Mouse (Mus musculus): Measurements from ENCODE around the gene Ush1c. TPM values are rescaled to one million over a fixed set of nuclear protein-coding genes. Genes with fewer than 3 reads are reported as not detected.

Gene Ush1c
- polyA plus RNA-seq, 1 experiment from 2014 or later: 132 TPM

DNA sequence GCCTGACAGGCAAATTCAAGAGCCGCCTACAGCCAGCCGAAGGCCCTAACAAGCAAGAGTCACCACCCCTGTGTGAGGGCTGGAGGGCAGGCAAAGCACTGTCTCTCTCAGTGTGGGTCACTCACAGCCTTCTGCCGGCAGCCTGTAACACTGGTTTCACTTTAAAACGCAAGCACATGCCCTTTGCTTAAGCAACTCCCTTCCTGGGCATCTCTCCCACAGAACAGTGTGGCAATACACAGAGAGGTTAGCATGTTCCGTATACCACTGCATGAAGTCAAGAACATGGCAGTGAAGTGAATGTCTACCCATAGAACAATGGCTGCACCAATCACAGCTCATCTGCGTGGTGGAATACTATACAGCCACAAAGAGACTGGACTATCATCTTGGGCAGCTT, 69.9 kb downstream of the Ush1c start:
- no peak overlapping the region for H3K27ac ChIP-seq (ENCODE audit: low read depth, low read length)
- H3K4me1 ChIP-seq (replicated peaks; ENCODE audit: control insufficient read depth, insufficient read depth, low read length): no peaks in the 10 kb centered on the region
- H3K4me2 ChIP-seq (replicated peaks; ENCODE audit: low read depth): no peak overlapping the region
- H3K9me3 ChIP-seq (ENCODE audit: control insufficient read depth): no peaks in the 10 kb centered on the region
- no peak overlapping the region for H3K4me3 ChIP-seq (ENCODE audit: low read depth, low read length)
- no peak for ATAC-seq
- H3K27me3 ChIP-seq (replicated peaks; ENCODE audit: control insufficient read depth, insufficient read depth, low read length): no peaks in the 10 kb centered on the region
- no peak overlapping the region for H3K9ac ChIP-seq (ENCODE audit: low read depth, low read length)
- H3K36me3 ChIP-seq (ENCODE audit: control insufficient read depth, insufficient read depth): no peaks in the 10 kb centered on the region
- WGBS: 94% methylated on average over 6 of the region's 6 CpGs
- TF ChIP-seq CTCF (IDR thresholded peaks at IDR 0.05; ENCODE audit: low read depth): no peak

DNA sequence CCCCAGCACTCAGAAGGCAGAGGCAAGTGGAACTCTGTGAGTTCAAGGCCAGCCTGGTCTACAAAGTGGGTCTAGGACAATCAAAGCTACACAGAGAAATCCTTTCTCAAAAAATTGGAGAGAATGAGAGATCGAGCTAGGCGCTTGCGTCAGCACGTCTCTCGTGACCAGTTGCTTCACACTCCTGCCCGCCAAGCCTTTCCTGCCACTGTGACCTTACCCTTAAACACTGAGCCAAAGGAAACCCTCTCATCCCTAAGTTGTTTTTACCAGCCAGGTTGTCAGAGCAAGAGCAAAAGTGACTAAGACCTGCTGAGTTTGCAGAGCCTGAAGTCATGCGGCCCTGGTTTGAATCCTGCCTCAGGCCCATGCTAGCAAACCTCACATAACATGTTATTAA, 70.4 kb downstream of the Ush1c start:
- no peak overlapping the region for H3K4me3 ChIP-seq (ENCODE audit: low read depth, low read length)
- ATAC-seq: no peak
- no peaks in the 10 kb centered on the region for H3K36me3 ChIP-seq (ENCODE audit: control insufficient read depth, insufficient read depth)
- no peaks in the 10 kb centered on the region for H3K9me3 ChIP-seq (ENCODE audit: control insufficient read depth)
- no peaks in the 10 kb centered on the region for H3K4me1 ChIP-seq (replicated peaks; ENCODE audit: control insufficient read depth, insufficient read depth, low read length)
- no peak overlapping the region for H3K9ac ChIP-seq (ENCODE audit: low read depth, low read length)
- 93% methylated on average over 7 of the region's 7 CpGs for WGBS
- H3K27ac ChIP-seq (ENCODE audit: low read depth, low read length): no peak overlapping the region
- no peaks in the 10 kb centered on the region for H3K27me3 ChIP-seq (replicated peaks; ENCODE audit: control insufficient read depth, insufficient read depth, low read length)
- H3K4me2 ChIP-seq (replicated peaks; ENCODE audit: low read depth): no peak overlapping the region
- TF ChIP-seq CTCF (IDR thresholded peaks at IDR 0.05; ENCODE audit: low read depth): no peak

GRCm38 (mm10) chr7:46165876-46166275, 72.4 kb downstream of the Ush1c start:
- H3K4me1 ChIP-seq (replicated peaks; ENCODE audit: control insufficient read depth, insufficient read depth, low read length): no peaks in the 10 kb centered on the region
- no peak overlapping the region for H3K4me3 ChIP-seq (ENCODE audit: low read depth, low read length)
- WGBS: 92% methylated on average over 11 of the region's 11 CpGs

GRCm38 (mm10) chr7:46162731-46163130, 75.6 kb downstream of the Ush1c start:
- H3K27ac ChIP-seq (ENCODE audit: low read depth, low read length): no peak overlapping the region
- no peak overlapping the region for H3K9ac ChIP-seq (ENCODE audit: low read depth, low read length)
- no peaks in the 10 kb centered on the region for H3K4me1 ChIP-seq (replicated peaks; ENCODE audit: control insufficient read depth, insufficient read depth, low read length)
- H3K4me2 ChIP-seq (replicated peaks; ENCODE audit: low read depth): no peak overlapping the region
- no peak for TF ChIP-seq CTCF (IDR thresholded peaks at IDR 0.05; ENCODE audit: low read depth)
- no peaks in the 10 kb centered on the region for H3K9me3 ChIP-seq (ENCODE audit: control insufficient read depth)
- H3K27me3 ChIP-seq (replicated peaks; ENCODE audit: control insufficient read depth, insufficient read depth, low read length): no peaks in the 10 kb centered on the region
- 63% methylated on average over 5 of the region's 5 CpGs for WGBS
- no peaks in the 10 kb centered on the region for H3K36me3 ChIP-seq (ENCODE audit: control insufficient read depth, insufficient read depth)
- no peak for ATAC-seq
- H3K4me3 ChIP-seq (ENCODE audit: low read depth, low read length): no peak overlapping the region

More at GRCm38 (mm10) chr7:46165876-46166275, 72.4 kb downstream of the Ush1c start:
- H3K27me3 ChIP-seq (replicated peaks; ENCODE audit: control insufficient read depth, insufficient read depth, low read length): no peaks in the 10 kb centered on the region
- H3K9me3 ChIP-seq (ENCODE audit: control insufficient read depth): no peaks in the 10 kb centered on the region
- no peak for ATAC-seq
- TF ChIP-seq CTCF (IDR thresholded peaks at IDR 0.05; ENCODE audit: low read depth): no peak
- no peak overlapping the region for H3K4me2 ChIP-seq (replicated peaks; ENCODE audit: low read depth)
- H3K9ac ChIP-seq (ENCODE audit: low read depth, low read length): no peak overlapping the region
- no peaks in the 10 kb centered on the region for H3K36me3 ChIP-seq (ENCODE audit: control insufficient read depth, insufficient read depth)
- no peak overlapping the region for H3K27ac ChIP-seq (ENCODE audit: low read depth, low read length)

DNA sequence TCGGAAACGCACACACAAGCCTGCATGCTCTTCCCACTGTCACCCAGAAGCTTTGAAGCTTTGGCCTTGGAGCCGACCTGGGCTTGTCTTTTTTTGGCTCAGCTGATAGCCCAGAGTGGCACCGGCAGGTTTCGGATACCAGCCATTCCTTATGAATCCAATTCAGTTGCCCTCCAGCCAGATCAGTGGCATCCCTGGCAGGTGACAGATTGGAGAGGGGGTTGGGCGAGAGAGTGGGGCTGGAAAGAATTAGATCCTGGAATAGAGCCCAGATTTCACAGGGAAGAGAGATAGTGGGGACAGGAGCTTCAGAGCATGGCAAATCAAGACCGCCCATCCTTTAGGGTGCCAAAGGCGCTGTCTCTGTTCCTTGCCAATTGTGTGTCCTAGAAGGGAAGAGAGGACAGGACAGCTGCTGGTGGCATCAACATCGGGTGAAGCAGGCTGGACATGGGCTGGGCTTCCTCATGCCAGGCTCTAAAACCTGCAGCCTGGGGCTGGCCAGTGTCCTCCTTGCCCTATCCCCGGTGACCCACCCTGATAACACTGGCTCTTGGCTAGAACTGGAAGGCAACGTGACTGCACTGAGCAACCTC, 76.1 kb downstream of the Ush1c start:
- 69% methylated on average over 11 of the region's 11 CpGs for WGBS
- Histone ChIP-seq H3K4me1 (replicated peaks; ENCODE audit: control insufficient read depth, insufficient read depth, low read length) (no peaks in the 10 kb centered on the region), H3K27me3 (replicated peaks; ENCODE audit: control insufficient read depth, insufficient read depth, low read length) (no peaks in the 10 kb centered on the region), H3K36me3 (ENCODE audit: control insufficient read depth, insufficient read depth) (no peaks in the 10 kb centered on the region), H3K9ac (ENCODE audit: low read depth, low read length) (no peak overlapping the region), H3K27ac (ENCODE audit: low read depth, low read length) (no peak overlapping the region), H3K4me3 (ENCODE audit: low read depth, low read length) (no peak overlapping the region), H3K9me3 (ENCODE audit: control insufficient read depth) (no peaks in the 10 kb centered on the region), H3K4me2 (replicated peaks; ENCODE audit: low read depth) (no peak overlapping the region)
- no peak for TF ChIP-seq CTCF (IDR thresholded peaks at IDR 0.05; ENCODE audit: low read depth)
- no peak for ATAC-seq

GRCm38 (mm10) chr7:46161615-46162014, 76.7 kb downstream of the Ush1c start:
- no peaks in the 10 kb centered on the region for H3K4me1 ChIP-seq (replicated peaks; ENCODE audit: control insufficient read depth, insufficient read depth, low read length)
- H3K36me3 ChIP-seq (ENCODE audit: control insufficient read depth, insufficient read depth): no peaks in the 10 kb centered on the region
- no peak for TF ChIP-seq CTCF (IDR thresholded peaks at IDR 0.05; ENCODE audit: low read depth)
- no peak overlapping the region for H3K27ac ChIP-seq (ENCODE audit: low read depth, low read length)
- ATAC-seq: no peak
- 48% methylated on average over 3 of the region's 3 CpGs for WGBS
- H3K27me3 ChIP-seq (replicated peaks; ENCODE audit: control insufficient read depth, insufficient read depth, low read length): no peaks in the 10 kb centered on the region
- no peak overlapping the region for H3K9ac ChIP-seq (ENCODE audit: low read depth, low read length)
- no peak overlapping the region for H3K4me3 ChIP-seq (ENCODE audit: low read depth, low read length)
- no peaks in the 10 kb centered on the region for H3K9me3 ChIP-seq (ENCODE audit: control insufficient read depth)
- no peak overlapping the region for H3K4me2 ChIP-seq (replicated peaks; ENCODE audit: low read depth)

DNA sequence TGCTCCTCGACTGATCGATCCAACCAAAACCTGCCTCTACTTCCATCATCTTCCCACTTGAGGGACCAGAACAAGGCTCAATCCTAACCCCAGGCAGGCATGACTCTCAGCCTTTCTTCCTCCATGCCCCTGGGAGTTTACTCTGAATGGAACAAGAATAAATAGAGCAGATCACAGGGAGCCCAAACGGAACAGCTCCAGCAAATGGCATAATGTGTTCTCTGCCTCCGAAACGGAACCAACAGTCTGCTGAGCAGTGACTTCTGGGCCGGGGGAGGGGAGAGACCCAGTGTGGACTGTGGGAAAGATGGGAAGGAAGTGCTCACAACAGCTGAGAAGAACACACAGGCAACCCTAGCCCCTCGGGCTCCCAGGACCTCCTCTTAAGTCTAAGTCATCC, 80.6 kb downstream of the Ush1c start:
- 68% methylated on average over 7 of the region's 7 CpGs for WGBS
- Histone ChIP-seq H3K36me3 (ENCODE audit: control insufficient read depth, insufficient read depth) (no peaks in the 10 kb centered on the region), H3K27ac (ENCODE audit: low read depth, low read length) (no peak overlapping the region), H3K4me1 (replicated peaks; ENCODE audit: control insufficient read depth, insufficient read depth, low read length) (no peaks in the 10 kb centered on the region), H3K9me3 (ENCODE audit: control insufficient read depth) (no peaks in the 10 kb centered on the region), H3K4me3 (ENCODE audit: low read depth, low read length) (no peak overlapping the region), H3K4me2 (replicated peaks; ENCODE audit: low read depth) (no peak overlapping the region), H3K9ac (ENCODE audit: low read depth, low read length) (no peak overlapping the region), H3K27me3 (replicated peaks; ENCODE audit: control insufficient read depth, insufficient read depth, low read length) (no peaks in the 10 kb centered on the region)
- no peak for ATAC-seq
- TF ChIP-seq CTCF (IDR thresholded peaks at IDR 0.05; ENCODE audit: low read depth): no peak

Data from intestine, postnatal 0 days (tissue).